Mouse (Mus musculus) urinary bladder, adult 2 months (tissue): Measurements from ENCODE around the gene Clec16a. TPM values are rescaled to one million over a fixed set of nuclear protein-coding genes. Genes with fewer than 3 reads are reported as not detected.

Experiments used
- DNase-seq: peaks from one replicate; pipeline ENCODE4 v3.0.0; 2022; ENCODE audit warnings: low spot score
- polyA plus RNA-seq: library from polyadenylated mRNA; depleted of rRNA; stranded (reverse); fragments of >200 nt; gene quantifications from 2 replicates; pipeline ENCODE4 v1.2.3, GENCODE M21; 2012

Gene Clec16a
- polyA plus RNA-seq, 1 experiment, result 10.0 TPM

- no peak for DNase-seq
Observed at GRCm38 (mm10) chr16:10675612-10676011, 130.5 kb downstream of the Clec16a start.

GRCm38 (mm10) chr16:10676461-10677066 lies 131.4 kb downstream of the Clec16a start:
- no peak for DNase-seq

- DNase-seq, result no peak
Observed at GRCm38 (mm10) chr16:10682521-10682920, 137.4 kb downstream of the Clec16a start.

GRCm38 (mm10) chr16:10683193-10684000 lies 138.3 kb downstream of the Clec16a start:
- DNase-seq, result no peak

- DNase-seq, result no peak
Observed at GRCm38 (mm10) chr16:10689748-10690318, 144.7 kb downstream of the Clec16a start.

GRCm38 (mm10) chr16:10690442-10690841 lies 145.3 kb downstream of the Clec16a start:
- no peak for DNase-seq

GRCm38 (mm10) chr16:10691705-10692104 lies 146.6 kb downstream of the Clec16a start:
- DNase-seq, result no peak

- DNase-seq, result no peak
Observed at GRCm38 (mm10) chr16:10692848-10693247, 147.7 kb downstream of the Clec16a start.

GRCm38 (mm10) chr16:10693424-10693823 lies 148.3 kb downstream of the Clec16a start:
- DNase-seq, result no peak

- no peak for DNase-seq
Observed at GRCm38 (mm10) chr16:10694414-10694851, 149.3 kb downstream of the Clec16a start.

- no peak for DNase-seq
Observed at GRCm38 (mm10) chr16:10697861-10698659, 152.9 kb downstream of the Clec16a start.

GRCm38 (mm10) chr16:10699316-10699715 lies 154.2 kb downstream of the Clec16a start:
- DNase-seq, result no peak

GRCm38 (mm10) chr16:10700160-10700559 lies 155.0 kb downstream of the Clec16a start:
- no peak for DNase-seq

- no peak for DNase-seq
Observed at GRCm38 (mm10) chr16:10702399-10702798, 157.3 kb downstream of the Clec16a start.

- DNase-seq, result no peak
Observed at GRCm38 (mm10) chr16:10703932-10704331, 158.8 kb downstream of the Clec16a start.

- no peak for DNase-seq
Observed at GRCm38 (mm10) chr16:10705396-10705795, 160.3 kb downstream of the Clec16a start.

- no peak for DNase-seq
Observed at GRCm38 (mm10) chr16:10711524-10711923, 166.4 kb downstream of the Clec16a start.

- no peak for DNase-seq
Observed at GRCm38 (mm10) chr16:10713041-10713440, 167.9 kb downstream of the Clec16a start.

- no peak for DNase-seq
Observed at GRCm38 (mm10) chr16:10713441-10714239, 168.5 kb downstream of the Clec16a start.

GRCm38 (mm10) chr16:10715211-10715610 lies 170.1 kb downstream of the Clec16a start:
- no peak for DNase-seq

GRCm38 (mm10) chr16:10715632-10716031 lies 170.5 kb downstream of the Clec16a start:
- DNase-seq, result no peak
